Mouse (Mus musculus) cerebellum, postnatal 4 days (tissue): Measurements from ENCODE around the gene Ip6k1.

Experiments used
- DNase-seq, 2 experiments: peaks; one replicate each; pipeline ENCODE4 v3.0.0; 2022; ENCODE audit warnings: low spot score in 2 of 2, mixed read lengths in 1 of 2

The Ip6k1 gene

GRCm38 (mm10) chr9:108058291-108058690 lies 56.0 kb downstream of the Ip6k1 start:
- DNase-seq, result no peak

- DNase-seq, result no peak
Observed at GRCm38 (mm10) chr9:108062142-108062541, 59.8 kb downstream of the Ip6k1 start.

GRCm38 (mm10) chr9:108063361-108063760 lies 61.1 kb downstream of the Ip6k1 start:
- DNase-seq, result no peak

GRCm38 (mm10) chr9:108065491-108066011 lies 63.2 kb downstream of the Ip6k1 start:
- peak in 1 of 2 experiments; percentile 67 for DNase-seq

GRCm38 (mm10) chr9:108067199-108067598 lies 64.9 kb downstream of the Ip6k1 start:
- no peak for DNase-seq

- peak; percentile 72 to 88 for DNase-seq
Observed at GRCm38 (mm10) chr9:108067900-108068299, 65.6 kb downstream of the Ip6k1 start.

GRCm38 (mm10) chr9:108069007-108069406 lies 66.7 kb downstream of the Ip6k1 start:
- no peak for DNase-seq

- DNase-seq, result no peak
Observed at GRCm38 (mm10) chr9:108069529-108069928, 67.2 kb downstream of the Ip6k1 start.

GRCm38 (mm10) chr9:108071801-108072200 lies 69.5 kb downstream of the Ip6k1 start:
- DNase-seq, result no peak

GRCm38 (mm10) chr9:108072481-108072924 lies 70.2 kb downstream of the Ip6k1 start:
- no peak for DNase-seq

- DNase-seq, result no peak
Observed at GRCm38 (mm10) chr9:108073141-108073930, 71.0 kb downstream of the Ip6k1 start.

GRCm38 (mm10) chr9:108080168-108080567 lies 77.9 kb downstream of the Ip6k1 start, which contains the start of gene Mst1:
TSS of gene Mst1 (plus strand) at chr9:108080436.
- DNase-seq, result no peak

- DNase-seq, result no peak
Observed at GRCm38 (mm10) chr9:108082549-108082948, 80.2 kb downstream of the Ip6k1 start.

GRCm38 (mm10) chr9:108082988-108083431 lies 80.7 kb downstream of the Ip6k1 start, which contains the start of gene Rnf123:
TSS of gene Rnf123 (minus strand) at chr9:108083346.
- DNase-seq, result no peak

GRCm38 (mm10) chr9:108083561-108083960 lies 81.3 kb downstream of the Ip6k1 start:
- no peak for DNase-seq

- no peak for DNase-seq
Observed at GRCm38 (mm10) chr9:108085261-108085660, 83.0 kb downstream of the Ip6k1 start.

- no peak for DNase-seq
Observed at GRCm38 (mm10) chr9:108090611-108091120, 88.4 kb downstream of the Ip6k1 start.

- no peak for DNase-seq
Observed at GRCm38 (mm10) chr9:108093586-108093985, 91.3 kb downstream of the Ip6k1 start.

GRCm38 (mm10) chr9:108094184-108094941 lies 92.1 kb downstream of the Ip6k1 start, which contains the start of gene Apeh:
TSS of gene Apeh (minus strand) at chr9:108094606.
- DNase-seq, result peak; percentile 81 to 89

- DNase-seq, result no peak
Observed at GRCm38 (mm10) chr9:108094998-108095411, 92.7 kb downstream of the Ip6k1 start.

GRCm38 (mm10) chr9:108095518-108095917 lies 93.2 kb downstream of the Ip6k1 start:
- peak in 1 of 2 experiments; percentile 64 for DNase-seq
